Mouse (Mus musculus) myocyte (in vitro differentiated cells): ENCODE results near the gene Mlxip.

Experiments
- CEBPB ChIP-seq: IDR thresholded peaks from 2 replicates; pipeline ENCODE4 v1.6.1; 2011; ENCODE audit warnings: mild to moderate bottlenecking, moderate library complexity; ENCODE audit not compliant: poor library complexity, insufficient read depth, severe bottlenecking
- E2F4 ChIP-seq: IDR thresholded peaks from one replicate; pipeline ENCODE4 v1.6.1; 2011; ENCODE audit warnings: mild to moderate bottlenecking, control low read depth, moderate library complexity; ENCODE audit not compliant: insufficient read depth
- MAX ChIP-seq: IDR thresholded peaks from one replicate; pipeline ENCODE4 v1.6.1; 2011; ENCODE audit warnings: low read depth, mild to moderate bottlenecking, control low read depth
- MYOG ChIP-seq, 3 experiments: IDR thresholded peaks; one replicate each; pipeline ENCODE4 v1.6.1; 2011; ENCODE audit warnings: control low read depth in 2 of 3, low read depth in 2 of 3, mild to moderate bottlenecking in 2 of 3; ENCODE audit not compliant: insufficient read length in 2 of 3, control insufficient read depth in 1 of 3, insufficient read depth in 1 of 3
- POLR2A ChIP-seq: IDR thresholded peaks from one replicate; pipeline ENCODE4 v1.6.1; 2011; ENCODE audit warnings: low read depth, mild to moderate bottlenecking, control low read depth, moderate library complexity; ENCODE audit not compliant: insufficient read length
- POLR2AphosphoS2 ChIP-seq: IDR thresholded peaks from one replicate; pipeline ENCODE4 v1.6.1; 2011; ENCODE audit warnings: low read depth, control low read depth; ENCODE audit not compliant: insufficient read length
- REST ChIP-seq: IDR thresholded peaks from one replicate; pipeline ENCODE4 v1.6.1; 2011; ENCODE audit warnings: mild to moderate bottlenecking, control low read depth, moderate library complexity; ENCODE audit not compliant: insufficient read depth, insufficient read length
- SRF ChIP-seq: IDR thresholded peaks from one replicate; pipeline ENCODE4 v1.6.1; 2011; ENCODE audit warnings: low read depth; ENCODE audit not compliant: control insufficient read depth, insufficient read length
- TCF12 ChIP-seq: IDR thresholded peaks from one replicate; pipeline ENCODE4 v1.6.1; 2011; ENCODE audit warnings: mild to moderate bottlenecking, control low read depth; ENCODE audit not compliant: poor library complexity, insufficient read depth, severe bottlenecking
- TCF3 ChIP-seq: IDR thresholded peaks from one replicate; pipeline ENCODE4 v1.6.1; 2011; ENCODE audit warnings: low read depth, control low read depth; ENCODE audit not compliant: insufficient read length
- USF1 ChIP-seq: IDR thresholded peaks from one replicate; pipeline ENCODE4 v1.6.1; 2011; ENCODE audit warnings: low read depth, mild to moderate bottlenecking, control low read depth, moderate library complexity

- no peak for TF ChIP-seq USF1
- no peak for TF ChIP-seq E2F4
- TF ChIP-seq MYOG (IDR thresholded peaks at IDR 0.05; ENCODE audit: control insufficient read depth in 1 of 3, insufficient read depth in 1 of 3, insufficient read length in 2 of 3, low read depth in 2 of 3): no peak
- TF ChIP-seq POLR2A: no peak
- TF ChIP-seq POLR2AphosphoS2: no peak
- TF ChIP-seq MAX: no peak
- TF ChIP-seq TCF12: no peak
- no peak for TF ChIP-seq CEBPB
- no peak for TF ChIP-seq TCF3
- TF ChIP-seq SRF: no peak
- TF ChIP-seq REST: no peak
Measured at GRCm38 (mm10) chr5:123487659-123488395, 93.2 kb downstream of the Mlxip start.
